Mouse (Mus musculus) intestine, postnatal 0 days (tissue): ENCODE results near the gene Vwa5b1. TPM values are rescaled to one million over a fixed set of nuclear protein-coding genes. Genes with fewer than 3 reads are reported as not detected.
A peak's percentile ranks its signal among the peaks of the same experiment; 100 is the strongest.

Source experiments
- ATAC-seq: fragments of 200-750 bp; cut with Nextera tagmentation; 2 replicates; pipeline ENCODE4 v1.8.0; 2017; ENCODE audit warnings: mild to moderate bottlenecking, moderate TSS enrichment, moderate library complexity
- H3K27ac ChIP-seq: fragments of 300-500 bp; sonication (generic); 2 replicates; pipeline ENCODE4 v1.5.1; 2014; ENCODE audit warnings: mild to moderate bottlenecking, low read depth, low read length, moderate library complexity
- H3K27me3 ChIP-seq: fragments of 300-500 bp; sonication (generic); replicated peaks from 2 replicates; pipeline ENCODE4 v1.6.1; 2014; ENCODE audit warnings: low read length, mixed read lengths; ENCODE audit not compliant: control insufficient read depth, insufficient read depth
- H3K36me3 ChIP-seq: fragments of 300-500 bp; sonication (generic); 2 replicates; pipeline ENCODE4 v1.6.1; 2014; ENCODE audit warnings: mild to moderate bottlenecking, moderate library complexity; ENCODE audit not compliant: control insufficient read depth, insufficient read depth
- H3K4me1 ChIP-seq: fragments of 300-500 bp; sonication (generic); replicated peaks from 2 replicates; pipeline ENCODE4 v1.6.1; 2014; ENCODE audit warnings: antibody characterized with exemption, low read length, mixed read lengths; ENCODE audit not compliant: control insufficient read depth, insufficient read depth
- H3K4me2 ChIP-seq: fragments of 300-500 bp; sonication (generic); replicated peaks from 2 replicates; pipeline ENCODE4 v1.6.1; 2014; ENCODE audit warnings: low read depth, mild to moderate bottlenecking, moderate library complexity
- H3K4me3 ChIP-seq: fragments of 300-500 bp; sonication (generic); 2 replicates; pipeline ENCODE4 v1.5.1; 2014; ENCODE audit warnings: low read depth, low read length
- H3K9ac ChIP-seq: fragments of 300-500 bp; sonication (generic); 2 replicates; pipeline ENCODE4 v1.6.1; 2014; ENCODE audit warnings: mild to moderate bottlenecking, low read depth, low read length
- H3K9me3 ChIP-seq: fragments of 300-500 bp; sonication (generic); 2 replicates; pipeline ENCODE4 v1.6.1; 2016; ENCODE audit warnings: mixed run types; ENCODE audit not compliant: control insufficient read depth
- CTCF ChIP-seq: sonication (generic); IDR thresholded peaks from 2 replicates; pipeline ENCODE4 v1.5.1; 2016; ENCODE audit warnings: low read depth, mild to moderate bottlenecking, control low read depth, antibody characterized with exemption, moderate library complexity
- WGBS: fragments of 180-500 bp; shearing (Covaris S2); extraction: QIAGEN DNeasy Blood & Tissue Kit; methylation state at CpG from one replicate; pipeline ENCODE4 v1.1.7; 2014; 5-methylcytosine and 5-hydroxymethylcytosine counted together
- polyA plus RNA-seq: library from polyadenylated mRNA; unstranded; fragments of >200 nt; fragmentation: Nextera tagmentation; extraction: Ambion mirVana; gene quantifications from 2 replicates; pipeline ENCODE4 v1.2.1, GENCODE M21; 2015

The Vwa5b1 gene
- polyA plus RNA-seq, 1 experiment from 2014 or later: 0.16 TPM

- no peak overlapping the region for H3K4me2 ChIP-seq
- no peaks in the 10 kb centered on the region for H3K9me3 ChIP-seq
- H3K9ac ChIP-seq: no peak overlapping the region
- H3K4me3 ChIP-seq: no peak overlapping the region
- 60% methylated on average over 6 of the region's 6 CpGs for WGBS
- H3K27ac ChIP-seq: no peak overlapping the region
- TF ChIP-seq CTCF: peak; percentile 61
- H3K4me1 ChIP-seq: no peaks in the 10 kb centered on the region
- no peaks in the 10 kb centered on the region for H3K27me3 ChIP-seq
- ATAC-seq: no peak
- no peaks in the 10 kb centered on the region for H3K36me3 ChIP-seq
Measured at GRCm38 (mm10) chr4:138547041-138547440, 88.6 kb downstream of the Vwa5b1 start.

- Histone ChIP-seq H3K9me3 (no peaks in the 10 kb centered on the region), H3K4me1 (no peaks in the 10 kb centered on the region), H3K27me3 (no peaks in the 10 kb centered on the region), H3K36me3 (no peaks in the 10 kb centered on the region), H3K4me2 (no peak overlapping the region), H3K4me3 (no peak overlapping the region), H3K9ac (no peak overlapping the region), H3K27ac (no peak overlapping the region)
- WGBS: 58% methylated on average over 11 of the region's 11 CpGs
- no peak for TF ChIP-seq CTCF
- ATAC-seq: no peak
Measured at GRCm38 (mm10) chr4:138546241-138546640, 89.4 kb downstream of the Vwa5b1 start.

- Histone ChIP-seq H3K9ac (no peak overlapping the region), H3K36me3 (no peaks in the 10 kb centered on the region), H3K4me2 (no peak overlapping the region), H3K27me3 (no peaks in the 10 kb centered on the region), H3K27ac (no peak overlapping the region), H3K4me1 (no peaks in the 10 kb centered on the region), H3K4me3 (no peak overlapping the region), H3K9me3 (no peaks in the 10 kb centered on the region)
- WGBS: 55% methylated on average over 12 of the region's 12 CpGs
- TF ChIP-seq CTCF: no peak
- no peak for ATAC-seq
Measured at GRCm38 (mm10) chr4:138543177-138543576, 92.5 kb downstream of the Vwa5b1 start.

GRCm38 (mm10) chr4:138538084-138538449, 97.6 kb downstream of the Vwa5b1 start:
- Histone ChIP-seq H3K27me3 (no peaks in the 10 kb centered on the region), H3K9ac (no peak overlapping the region), H3K4me3 (no peak overlapping the region), H3K4me1 (no peaks in the 10 kb centered on the region), H3K4me2 (no peak overlapping the region), H3K36me3 (no peaks in the 10 kb centered on the region), H3K27ac (no peak overlapping the region), H3K9me3 (no peaks in the 10 kb centered on the region)
- no peak for TF ChIP-seq CTCF
- WGBS: 65% methylated on average over 4 of the region's 4 CpGs
- ATAC-seq: no peak

- no peaks in the 10 kb centered on the region for H3K4me1 ChIP-seq
- H3K4me2 ChIP-seq: no peak overlapping the region
- peak; percentile 56; the same call in 1 of the 2 replicates for ATAC-seq
- H3K36me3 ChIP-seq: no peaks in the 10 kb centered on the region
- H3K9me3 ChIP-seq: no peaks in the 10 kb centered on the region
- TF ChIP-seq CTCF: peak; percentile 39
- no peak overlapping the region for H3K4me3 ChIP-seq
- no peaks in the 10 kb centered on the region for H3K27me3 ChIP-seq
- H3K9ac ChIP-seq: no peak overlapping the region
- no peak overlapping the region for H3K27ac ChIP-seq
- 25% methylated on average over 10 of the region's 10 CpGs for WGBS
Measured at GRCm38 (mm10) chr4:138537210-138538083, 98.2 kb downstream of the Vwa5b1 start.

GRCm38 (mm10) chr4:138535610-138536009, 100.1 kb downstream of the Vwa5b1 start:
- Histone ChIP-seq H3K27me3 (no peaks in the 10 kb centered on the region), H3K4me1 (no peaks in the 10 kb centered on the region), H3K9me3 (no peaks in the 10 kb centered on the region), H3K27ac (no peak overlapping the region), H3K4me3 (no peak overlapping the region), H3K9ac (no peak overlapping the region), H3K36me3 (no peaks in the 10 kb centered on the region), H3K4me2 (no peak overlapping the region)
- ATAC-seq: no peak
- TF ChIP-seq CTCF: no peak
- WGBS: 88% methylated on average over 12 of the region's 12 CpGs
